ENCODE assay signal across 9 mouse cellular contexts in the genomic region with DNA sequence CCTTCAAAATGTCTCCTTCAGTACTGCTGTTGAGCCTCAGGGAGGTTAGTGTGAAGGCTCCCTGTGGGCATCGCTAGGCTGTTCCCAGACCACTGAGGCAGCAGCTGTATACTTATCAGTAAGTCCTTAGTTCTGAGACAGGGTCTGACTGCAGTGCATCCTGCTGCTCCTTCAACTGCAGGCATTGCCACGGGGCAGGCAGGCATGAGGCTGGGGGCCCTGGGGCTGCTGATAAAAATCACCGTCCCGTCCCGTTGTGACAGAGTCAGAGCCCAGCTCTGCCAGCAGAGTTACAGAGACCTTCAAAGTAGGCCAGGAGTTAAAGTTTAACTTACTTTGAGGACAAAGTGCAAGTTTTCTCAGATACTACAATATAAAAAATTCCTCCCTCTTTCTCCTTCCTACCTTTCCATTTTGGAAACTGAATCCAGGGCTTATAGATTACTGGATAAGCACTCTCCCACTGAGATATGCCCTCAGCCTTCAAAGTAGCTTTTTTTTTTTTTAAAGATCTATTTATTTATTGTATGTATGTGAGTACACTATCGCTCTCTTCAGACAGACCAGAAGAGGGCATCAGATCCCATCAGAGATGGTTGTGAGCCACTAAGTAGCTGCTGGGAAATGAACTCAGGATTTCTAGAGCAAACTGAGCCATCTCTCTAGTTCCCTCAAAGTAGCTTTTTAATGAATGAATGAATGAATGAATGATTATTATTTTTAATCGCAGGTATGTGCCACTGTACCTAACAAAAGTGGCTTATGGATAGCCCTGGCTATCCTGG. TPM values are rescaled to one million over a fixed set of nuclear protein-coding genes. Genes with fewer than 3 reads are reported as not detected.
DNase-seq lines count a peak whose midpoint lies in the region; ATAC-seq and TF ChIP-seq lines count a peak whose summit lies in the region.
"Had no signal": no experiment of that assay in that cellular context is flagged by ENCODE, and none has a peak within 500 bp of the region (broad histone marks: within the 10 kb centered on the region; RNA-seq: fewer than 3 reads in every experiment).

No protein-coding gene starts in this region.

- H3K9ac ChIP-seq in forebrain, postnatal 0 days, result no peak overlapping the region
- no peak overlapping the region for H3K9ac ChIP-seq in forebrain, embryonic 12.5 days
- peak overlapping the region; percentile 41; the same call in 1 of the 2 replicates for H3K9ac ChIP-seq in intestine, embryonic 16.5 days (ENCODE audit: low read depth, low read length)
- H3K9ac ChIP-seq in liver, postnatal 0 days (replicated peaks), result 0 out of 2 replicates have a peak overlapping the region, but pooled peaks have one; percentile 17

- no peak for TF ChIP-seq EP300 in liver, postnatal 0 days (IDR thresholded peaks at IDR 0.05; ENCODE audit: low read depth)

- no peak overlapping the region for H3K4me3 ChIP-seq in forebrain, postnatal 0 days (ENCODE audit: low read depth, low read length)
- no peak overlapping the region for H3K4me3 ChIP-seq in forebrain, embryonic 12.5 days (replicated peaks)
- no peak overlapping the region for H3K4me3 ChIP-seq in intestine, embryonic 16.5 days (ENCODE audit: low read length)
- no peak overlapping the region for H3K4me3 ChIP-seq in liver, postnatal 0 days (ENCODE audit: low read depth, low read length)
- no peak overlapping the region for H3K4me3 ChIP-seq in forebrain, embryonic 10.5 days

- H3K4me1 ChIP-seq in forebrain, postnatal 0 days (ENCODE audit: insufficient read depth), result no peaks in the 10 kb centered on the region; the same call in 1 of the 2 replicates
- H3K4me1 ChIP-seq in forebrain, embryonic 12.5 days, result peaks cover 37% of the 10 kb centered on the region
- H3K4me1 ChIP-seq in intestine, embryonic 16.5 days (ENCODE audit: control insufficient read depth, insufficient read depth, low read length), result peaks cover 13% of the 10 kb centered on the region
- peaks cover 16% of the 10 kb centered on the region for H3K4me1 ChIP-seq in liver, postnatal 0 days (ENCODE audit: insufficient read depth)
- H3K4me1 ChIP-seq in forebrain, embryonic 10.5 days, result peaks cover 46% of the 10 kb centered on the region

- no peak for DNase-seq in forebrain, postnatal 0 days
- DNase-seq in kidney, postnatal 14 days, result peak; percentile 76
- DNase-seq in liver, postnatal 0 days, result peak; percentile 56
- no peak for DNase-seq in adrenal gland, postnatal 25 days
- DNase-seq in heart, postnatal 25 days (ENCODE audit: low spot score), result no peak
- DNase-seq in forebrain, embryonic 10.5 days (ENCODE audit: extremely low spot score, low spot score), result no peak
- DNase-seq: cerebellum, adult 9-10 months had no signal

- no peak overlapping the region for H3K4me2 ChIP-seq in forebrain, postnatal 0 days (ENCODE audit: low read depth)
- no peak overlapping the region for H3K4me2 ChIP-seq in forebrain, embryonic 12.5 days
- peak overlapping the region; percentile 20 for H3K4me2 ChIP-seq in intestine, embryonic 16.5 days (ENCODE audit: low read depth, low read length)
- H3K4me2 ChIP-seq in liver, postnatal 0 days (ENCODE audit: low read depth, low read length), result no peak overlapping the region; the same call in 1 of the 2 replicates

- 88% methylated on average over 7 of the region's 7 CpGs for WGBS in forebrain, postnatal 0 days
- WGBS in forebrain, embryonic 12.5 days, result 90% methylated on average over 7 of the region's 7 CpGs
- WGBS in intestine, embryonic 16.5 days, result 59% methylated on average over 7 of the region's 7 CpGs
- WGBS in liver, postnatal 0 days (ENCODE audit: insufficient replicate concordance), result 66% methylated on average over 7 of the region's 7 CpGs
- WGBS in forebrain, embryonic 10.5 days, result 94% methylated on average over 7 of the region's 7 CpGs

- peaks cover 12% of the 10 kb centered on the region for H3K36me3 ChIP-seq in forebrain, postnatal 0 days (ENCODE audit: insufficient read depth)
- H3K36me3 ChIP-seq in forebrain, embryonic 12.5 days (replicated peaks), result peaks cover 25% of the 10 kb centered on the region
- H3K36me3 ChIP-seq in intestine, embryonic 16.5 days (ENCODE audit: control insufficient read depth, insufficient read depth, low read length), result no peaks in the 10 kb centered on the region; the same call in 1 of the 2 replicates
- H3K36me3 ChIP-seq in liver, postnatal 0 days (replicated peaks; ENCODE audit: insufficient read depth, low read length), result peaks cover 10% of the 10 kb centered on the region
- peaks cover 69% of the 10 kb centered on the region for H3K36me3 ChIP-seq in forebrain, embryonic 10.5 days (replicated peaks)

- H3K27me3 ChIP-seq in forebrain, postnatal 0 days (ENCODE audit: insufficient read depth, low read length), result no peaks in the 10 kb centered on the region
- no peaks in the 10 kb centered on the region for H3K27me3 ChIP-seq in forebrain, embryonic 12.5 days
- H3K27me3 ChIP-seq in intestine, embryonic 16.5 days (replicated peaks; ENCODE audit: control insufficient read depth, insufficient read depth, low read length), result no peaks in the 10 kb centered on the region
- no peaks in the 10 kb centered on the region for H3K27me3 ChIP-seq in liver, postnatal 0 days (ENCODE audit: insufficient read depth, low read length)
- H3K27me3 ChIP-seq in forebrain, embryonic 10.5 days (ENCODE audit: poor library complexity, severe bottlenecking), result no peaks in the 10 kb centered on the region

- no peak overlapping the region for H3K27ac ChIP-seq in forebrain, postnatal 0 days (ENCODE audit: low read depth, low read length)
- H3K27ac ChIP-seq in forebrain, embryonic 12.5 days, result no peak overlapping the region
- H3K27ac ChIP-seq in intestine, embryonic 16.5 days (ENCODE audit: low read length), result peak overlapping the region; percentile 83
- peak overlapping the region; percentile 94 for H3K27ac ChIP-seq in liver, postnatal 0 days (ENCODE audit: low read depth)
- no peak overlapping the region for H3K27ac ChIP-seq in forebrain, embryonic 10.5 days

- no peaks in the 10 kb centered on the region for H3K9me3 ChIP-seq in forebrain, postnatal 0 days (ENCODE audit: low read length)
- H3K9me3 ChIP-seq in forebrain, embryonic 12.5 days, result no peaks in the 10 kb centered on the region
- H3K9me3 ChIP-seq in intestine, embryonic 16.5 days (ENCODE audit: control insufficient read depth, low read length), result no peaks in the 10 kb centered on the region
- H3K9me3 ChIP-seq in liver, postnatal 0 days (ENCODE audit: low read length), result no peaks in the 10 kb centered on the region
- H3K9me3 ChIP-seq in forebrain, embryonic 10.5 days, result no peaks in the 10 kb centered on the region

- no peak for ATAC-seq in forebrain, postnatal 0 days
- ATAC-seq in forebrain, embryonic 12.5 days (ENCODE audit: low FRiP score), result no peak
- peak; percentile 89 for ATAC-seq in intestine, embryonic 16.5 days
- ATAC-seq in liver, postnatal 0 days, result peak; percentile 85

- intact Hi-C loops in heart, postnatal 25 days (cut with DNase I), result loop anchor here (5.0 kb wide), 1 partner anchor 404 kb away; no protein-coding TSS in a partner anchor

- TF ChIP-seq CTCF in forebrain, postnatal 0 days (IDR thresholded peaks at IDR 0.05; ENCODE audit: low read depth), result peak; percentile 20; the same call in 1 of the 2 replicates
- TF ChIP-seq CTCF in liver, postnatal 0 days (IDR thresholded peaks at IDR 0.05; ENCODE audit: low read depth), result peak; percentile 39

RNA-seq across cellular contexts. Expression of gene Fxn, which starts 14.2 kb away (rescaled TPM):
- 15.0 and 26.0 TPM in 2 replicates for total RNA-seq in forebrain, postnatal 0 days (2014; rRNA removed)
- 33.3 and 33.4 TPM in 2 replicates for polyA plus RNA-seq in forebrain, postnatal 0 days (2015; fragmentation: Nextera tagmentation; extraction: Ambion mirVana)
- 52.2 and 57.2 TPM in 2 replicates for polyA plus RNA-seq in forebrain, embryonic 12.5 days (2016; fragmentation: Nextera tagmentation; extraction: Ambion mirVana)
- 34.1 and 37.6 TPM in 2 replicates for polyA plus RNA-seq in intestine, embryonic 16.5 days (2015; fragmentation: Nextera tagmentation; extraction: Ambion mirVana)
- 34.2 and 34.8 TPM in 2 replicates for polyA plus RNA-seq in liver, postnatal 0 days (2015; fragmentation: Nextera tagmentation; extraction: Ambion mirVana)
- total RNA-seq in adrenal gland, postnatal 25 days (2021), result 17.8 and 18.5 TPM in 2 replicates
- 10 to 100 TPM; 27.7 to 28.9 TPM for total RNA-seq in heart, postnatal 25 days (2021)
- polyA plus RNA-seq in forebrain, embryonic 10.5 days (2016; fragmentation: Nextera tagmentation; extraction: Ambion mirVana), result 64.0 and 65.9 TPM in 2 replicates

RNA-seq across cellular contexts. Expression of gene Tjp2, which starts 41.4 kb away (rescaled TPM):
- total RNA-seq in forebrain, postnatal 0 days (2014; rRNA removed), result 13.7 and 15.5 TPM in 2 replicates
- polyA plus RNA-seq in forebrain, postnatal 0 days (2015; fragmentation: Nextera tagmentation; extraction: Ambion mirVana), result 6.8 and 8.8 TPM in 2 replicates
- 31.0 and 31.3 TPM in 2 replicates for polyA plus RNA-seq in forebrain, embryonic 12.5 days (2016; fragmentation: Nextera tagmentation; extraction: Ambion mirVana)
- polyA plus RNA-seq in intestine, embryonic 16.5 days (2015; fragmentation: Nextera tagmentation; extraction: Ambion mirVana), result 33.0 and 40.2 TPM in 2 replicates
- polyA plus RNA-seq in liver, postnatal 0 days (2015; fragmentation: Nextera tagmentation; extraction: Ambion mirVana), result 3.5 and 4.1 TPM in 2 replicates
- total RNA-seq in adrenal gland, postnatal 25 days (2021), result 7.2 and 8.9 TPM in 2 replicates
- 10 to 100 TPM; 19.7 to 22.1 TPM for total RNA-seq in heart, postnatal 25 days (2021)
- 36.9 and 37.6 TPM in 2 replicates for polyA plus RNA-seq in forebrain, embryonic 10.5 days (2016; fragmentation: Nextera tagmentation; extraction: Ambion mirVana)

Comparison
In these comparisons a context has a peak if more than half of its experiments do, and no peak if none do; other contexts are left out.
1. ATAC-seq: peak in intestine, embryonic 16.5 days (single experiment) and liver, postnatal 0 days (single experiment); none in forebrain, postnatal 0 days (single experiment) and forebrain, embryonic 12.5 days (single experiment).
2. DNase-seq: peak in kidney, postnatal 14 days (single experiment) and liver, postnatal 0 days (single experiment); none in forebrain, postnatal 0 days (single experiment), adrenal gland, postnatal 25 days (single experiment), heart, postnatal 25 days (single experiment) and forebrain, embryonic 10.5 days (single experiment).
3. H3K27ac ChIP-seq: peak in intestine, embryonic 16.5 days (single experiment) and liver, postnatal 0 days (single experiment); none in forebrain, postnatal 0 days (single experiment), forebrain, embryonic 12.5 days (single experiment) and forebrain, embryonic 10.5 days (single experiment).
4. H3K9ac ChIP-seq: peak in intestine, embryonic 16.5 days (single experiment) and liver, postnatal 0 days (single experiment); none in forebrain, postnatal 0 days (single experiment) and forebrain, embryonic 12.5 days (single experiment).